Mouse (Mus musculus): ENCODE measurements around the gene Adcy5. TPM values are rescaled to one million over a fixed set of nuclear protein-coding genes. Genes with fewer than 3 reads are reported as not detected.

The Adcy5 gene
- polyA plus RNA-seq, 1 experiment from 2014 or later: 2.0 TPM

- no peak overlapping the region for H3K4me3 ChIP-seq (replicated peaks)
- no peaks in the 10 kb centered on the region for H3K9me3 ChIP-seq
- WGBS: 76% methylated on average over 6 of the region's 6 CpGs
- H3K4me1 ChIP-seq (replicated peaks): peaks cover 5% of the 10 kb centered on the region; the same call in 1 of the 2 replicates
- no peak overlapping the region for H3K4me2 ChIP-seq (replicated peaks)
- H3K27ac ChIP-seq: no peak overlapping the region
- H3K36me3 ChIP-seq: no peaks in the 10 kb centered on the region
- no peak for ATAC-seq
- H3K9ac ChIP-seq: no peak overlapping the region
- no peaks in the 10 kb centered on the region for H3K27me3 ChIP-seq (replicated peaks)
Observed at GRCm38 (mm10) chr16:35139416-35139815, 15.3 kb upstream of the Adcy5 start.

DNA sequence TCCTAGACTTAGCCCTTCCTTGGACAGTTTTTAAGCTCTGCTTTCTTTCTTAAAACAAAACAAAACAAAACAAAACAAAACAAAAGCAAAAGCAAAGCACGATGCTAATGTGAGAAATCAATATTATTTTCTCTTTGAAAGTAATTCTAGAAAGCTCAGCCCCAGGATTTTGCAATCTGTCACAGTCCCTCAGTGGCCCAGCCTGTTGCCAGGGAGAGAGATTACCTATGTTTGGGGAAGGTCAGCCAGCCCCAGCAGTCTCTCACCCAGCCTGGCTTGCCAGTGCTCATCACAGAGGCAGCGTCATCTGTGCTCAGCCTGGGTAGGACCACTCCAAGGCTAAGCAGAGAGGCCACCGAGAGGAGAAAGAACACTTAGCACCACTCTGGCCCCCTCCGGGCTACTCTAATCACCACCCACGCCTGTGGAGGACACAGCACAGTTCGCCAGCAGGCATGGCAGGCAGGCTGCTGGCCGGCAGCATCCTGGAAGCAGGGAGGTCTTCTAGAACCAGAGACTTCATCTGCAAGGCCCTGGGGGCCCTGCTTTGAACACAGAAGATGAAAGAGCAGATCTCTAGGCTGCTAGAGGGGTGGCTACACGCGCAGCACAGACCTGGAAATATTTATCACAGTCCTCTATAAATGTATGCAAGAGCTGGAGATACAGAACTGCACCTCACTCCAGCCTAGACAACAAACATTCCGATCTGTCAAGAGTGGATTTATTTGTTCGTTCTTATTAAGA is 14.6 kb upstream of the Adcy5 start:
- H3K27ac ChIP-seq: 0 out of 2 replicates have a peak overlapping the region, but pooled peaks have one; percentile 17
- no peaks in the 10 kb centered on the region for H3K27me3 ChIP-seq (replicated peaks)
- H3K9ac ChIP-seq: no peak overlapping the region
- no peaks in the 10 kb centered on the region for H3K36me3 ChIP-seq
- H3K4me2 ChIP-seq (replicated peaks): peak overlapping the region; percentile 28
- H3K4me3 ChIP-seq (replicated peaks): no peak overlapping the region
- WGBS: 17% methylated on average over 11 of the region's 11 CpGs
- no peaks in the 10 kb centered on the region for H3K9me3 ChIP-seq
- H3K4me1 ChIP-seq (replicated peaks): peaks cover 5% of the 10 kb centered on the region; the same call in 1 of the 2 replicates
- ATAC-seq: peak; percentile 43; the same call in 1 of the 2 replicates

- no peak overlapping the region for H3K27ac ChIP-seq
- H3K9ac ChIP-seq: no peak overlapping the region
- H3K9me3 ChIP-seq: no peaks in the 10 kb centered on the region
- H3K27me3 ChIP-seq (replicated peaks): no peaks in the 10 kb centered on the region
- ATAC-seq: no peak
- H3K4me3 ChIP-seq (replicated peaks): no peak overlapping the region
- no peaks in the 10 kb centered on the region for H3K36me3 ChIP-seq
- peaks cover 5% of the 10 kb centered on the region; the same call in 1 of the 2 replicates for H3K4me1 ChIP-seq (replicated peaks)
- 35% methylated on average over 9 of the region's 9 CpGs for WGBS
- H3K4me2 ChIP-seq (replicated peaks): peak overlapping the region; percentile 28; the same call in 1 of the 2 replicates
Observed at GRCm38 (mm10) chr16:35140620-35140975, 14.1 kb upstream of the Adcy5 start.

DNA sequence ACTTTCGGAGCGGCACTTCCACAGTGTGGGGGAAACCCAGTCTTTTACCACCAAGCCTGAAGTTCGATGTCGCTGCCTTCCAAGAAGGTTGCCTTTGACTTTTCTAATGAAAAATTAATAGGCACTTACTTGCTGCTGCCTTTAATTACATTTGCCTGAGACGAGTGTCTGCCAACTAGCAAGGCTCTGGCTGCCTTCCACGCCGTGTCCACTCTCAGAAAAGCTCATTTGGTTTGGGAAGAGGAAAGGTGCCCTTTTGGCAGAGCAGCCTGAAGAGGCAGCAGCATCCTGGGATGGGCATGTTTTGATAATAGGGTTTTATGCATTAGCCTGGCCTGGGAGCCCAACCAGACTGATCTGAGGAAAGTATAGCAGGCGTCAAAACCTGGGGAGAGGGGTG is 12.8 kb upstream of the Adcy5 start:
- Histone ChIP-seq H3K9ac (no peak overlapping the region), H3K27ac (no peak overlapping the region), H3K9me3 (no peaks in the 10 kb centered on the region), H3K27me3 (replicated peaks) (no peaks in the 10 kb centered on the region), H3K4me2 (replicated peaks) (no peak overlapping the region), H3K4me3 (replicated peaks) (no peak overlapping the region), H3K4me1 (replicated peaks) (peaks cover 5% of the 10 kb centered on the region; the same call in 1 of the 2 replicates), H3K36me3 (no peaks in the 10 kb centered on the region)
- 78% methylated on average over 8 of the region's 8 CpGs for WGBS
- no peak for ATAC-seq

- no peak overlapping the region for H3K9ac ChIP-seq
- H3K27me3 ChIP-seq (replicated peaks): no peaks in the 10 kb centered on the region
- 26% methylated on average over 4 of the region's 4 CpGs for WGBS
Observed at GRCm38 (mm10) chr16:35146153-35146552, 8.5 kb upstream of the Adcy5 start.

DNA sequence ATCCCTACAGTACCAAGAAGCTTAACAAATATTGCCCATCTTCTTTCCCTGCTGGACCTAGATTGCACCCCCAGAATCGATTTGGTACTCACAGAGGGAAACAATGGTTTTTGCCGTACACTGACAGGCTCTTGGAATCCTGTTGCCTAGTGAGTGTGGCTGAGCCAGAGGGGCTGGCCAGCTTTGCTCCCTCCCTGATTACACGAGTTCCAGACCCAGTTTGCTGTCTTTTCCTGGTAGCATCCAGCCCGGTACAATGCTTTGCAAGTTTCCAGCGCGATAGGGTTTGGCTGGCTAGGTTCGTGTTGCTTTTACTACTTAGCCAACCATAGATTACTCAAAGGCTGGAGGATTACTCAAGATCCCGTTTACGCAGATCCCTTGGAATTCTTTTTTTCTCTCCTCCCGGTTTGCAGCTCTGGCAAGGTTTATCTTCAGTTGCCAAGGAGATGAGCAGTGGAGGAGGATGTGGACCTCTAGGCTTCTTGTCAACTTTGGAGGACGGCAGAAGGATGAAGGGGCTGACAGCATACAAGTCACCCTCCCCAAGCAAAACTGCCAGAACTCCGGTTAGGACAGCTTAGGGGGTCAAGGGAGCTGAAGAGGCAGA is 1.4 kb upstream of the Adcy5 start:
- Histone ChIP-seq H3K36me3 (no peaks in the 10 kb centered on the region), H3K27ac (no peak overlapping the region), H3K9ac (no peak overlapping the region), H3K9me3 (no peaks in the 10 kb centered on the region), H3K4me2 (replicated peaks) (peak overlapping the region; percentile 98; the same call in 1 of the 2 replicates), H3K4me3 (replicated peaks) (no peak overlapping the region), H3K27me3 (replicated peaks) (peaks cover 56% of the 10 kb centered on the region), H3K4me1 (replicated peaks) (peaks cover 30% of the 10 kb centered on the region)
- ATAC-seq: no peak
- 7% methylated on average over 12 of the region's 12 CpGs for WGBS

More at GRCm38 (mm10) chr16:35146153-35146552, 8.5 kb upstream of the Adcy5 start:
- H3K9me3 ChIP-seq: no peaks in the 10 kb centered on the region
- H3K4me1 ChIP-seq (replicated peaks): no peaks in the 10 kb centered on the region
- no peaks in the 10 kb centered on the region for H3K36me3 ChIP-seq
- no peak overlapping the region for H3K4me3 ChIP-seq (replicated peaks)
- ATAC-seq: no peak
- H3K27ac ChIP-seq: no peak overlapping the region
- H3K4me2 ChIP-seq (replicated peaks): no peak overlapping the region

DNA sequence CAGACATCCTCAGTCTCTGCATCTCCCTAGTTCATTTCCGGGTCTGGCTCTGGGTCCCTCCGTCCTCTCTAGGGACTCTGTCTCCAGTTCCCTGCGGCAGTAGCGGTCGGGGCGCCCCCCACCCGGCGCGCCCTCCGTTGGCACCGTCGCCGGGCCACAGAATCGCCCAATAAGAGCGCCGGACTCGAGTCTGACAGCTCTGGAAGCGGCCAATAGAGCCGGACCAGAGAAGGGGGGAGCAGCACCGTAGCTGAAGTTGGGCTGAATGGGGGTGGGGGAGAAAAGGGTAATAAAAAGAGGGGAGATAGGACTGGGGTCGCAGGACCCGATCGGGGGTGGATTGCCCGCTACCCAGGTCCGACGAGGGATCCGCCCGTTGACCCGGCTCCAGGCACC is 434 bp upstream of the Adcy5 start:
- no peaks in the 10 kb centered on the region for H3K9me3 ChIP-seq
- no peaks in the 10 kb centered on the region for H3K36me3 ChIP-seq
- peak overlapping the region; percentile 98 for H3K4me2 ChIP-seq (replicated peaks)
- H3K27me3 ChIP-seq (replicated peaks): peaks cover 56% of the 10 kb centered on the region
- peak overlapping the region; percentile 74 for H3K4me3 ChIP-seq (replicated peaks)
- 0% methylated on average over 29 of the region's 29 CpGs for WGBS
- H3K9ac ChIP-seq: peak overlapping the region; percentile 73
- peak; percentile 57 for ATAC-seq
- peaks cover 30% of the 10 kb centered on the region for H3K4me1 ChIP-seq (replicated peaks)
- H3K27ac ChIP-seq: peak overlapping the region; percentile 80

GRCm38 (mm10) chr16:35155391-35156305 is 971 bp downstream of the Adcy5 start:
- WGBS: 1% methylated on average over 80 of the region's 87 CpGs
- peak; percentile 58 for ATAC-seq
- peaks cover 56% of the 10 kb centered on the region for H3K27me3 ChIP-seq (replicated peaks)
- peak overlapping the region; percentile 74 for H3K4me3 ChIP-seq (replicated peaks)
- peaks cover 36% of the 10 kb centered on the region for H3K4me1 ChIP-seq (replicated peaks)
- peak overlapping the region; percentile 73 for H3K9ac ChIP-seq
- H3K4me2 ChIP-seq (replicated peaks): peak overlapping the region; percentile 98
- H3K27ac ChIP-seq: peak overlapping the region; percentile 80
- H3K9me3 ChIP-seq: no peaks in the 10 kb centered on the region
- no peaks in the 10 kb centered on the region for H3K36me3 ChIP-seq

GRCm38 (mm10) chr16:35156306-35156695 is 1.6 kb downstream of the Adcy5 start:
- Histone ChIP-seq H3K4me1 (replicated peaks) (peaks cover 40% of the 10 kb centered on the region), H3K4me2 (replicated peaks) (peak overlapping the region; percentile 98), H3K36me3 (no peaks in the 10 kb centered on the region), H3K9ac (peak overlapping the region; percentile 73), H3K27ac (0 out of 2 replicates have a peak overlapping the region, but pooled peaks have one; percentile 80), H3K27me3 (replicated peaks) (peaks cover 56% of the 10 kb centered on the region), H3K4me3 (replicated peaks) (peak overlapping the region; percentile 74), H3K9me3 (no peaks in the 10 kb centered on the region)
- 3% methylated on average over 48 of the region's 48 CpGs for WGBS
- peak; percentile 11; the same call in 1 of the 2 replicates for ATAC-seq

DNA sequence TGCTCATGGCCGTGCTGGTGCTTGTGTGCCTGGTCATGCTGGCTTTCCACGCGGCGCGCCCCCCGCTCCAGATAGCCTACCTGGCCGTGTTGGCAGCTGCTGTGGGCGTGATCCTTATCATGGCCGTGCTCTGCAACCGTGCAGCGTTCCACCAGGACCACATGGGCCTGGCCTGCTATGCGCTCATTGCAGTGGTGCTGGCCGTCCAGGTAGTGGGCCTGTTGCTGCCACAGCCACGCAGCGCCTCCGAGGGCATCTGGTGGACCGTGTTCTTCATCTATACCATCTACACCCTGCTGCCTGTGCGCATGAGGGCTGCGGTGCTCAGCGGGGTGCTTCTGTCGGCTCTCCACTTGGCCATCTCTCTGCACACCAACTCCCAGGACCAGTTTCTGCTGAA is 2.2 kb downstream of the Adcy5 start:
- Histone ChIP-seq H3K4me2 (replicated peaks) (peak overlapping the region; percentile 98), H3K4me1 (replicated peaks) (peaks cover 40% of the 10 kb centered on the region), H3K27me3 (replicated peaks) (peaks cover 56% of the 10 kb centered on the region), H3K9me3 (no peaks in the 10 kb centered on the region), H3K4me3 (replicated peaks) (peak overlapping the region; percentile 74), H3K27ac (no peak overlapping the region), H3K36me3 (no peaks in the 10 kb centered on the region), H3K9ac (0 out of 2 replicates have a peak overlapping the region, but pooled peaks have one; percentile 73)
- 75% methylated on average over 21 of the region's 21 CpGs for WGBS
- ATAC-seq: no peak

- no peak for ATAC-seq
- H3K27me3 ChIP-seq (replicated peaks): peaks cover 36% of the 10 kb centered on the region
- no peak overlapping the region for H3K4me3 ChIP-seq (replicated peaks)
- no peak overlapping the region for H3K4me2 ChIP-seq (replicated peaks)
- no peak overlapping the region for H3K9ac ChIP-seq
- H3K9me3 ChIP-seq: no peaks in the 10 kb centered on the region
- no peaks in the 10 kb centered on the region for H3K36me3 ChIP-seq
- peaks cover 30% of the 10 kb centered on the region for H3K4me1 ChIP-seq (replicated peaks)
- WGBS: 55% methylated on average over 8 of the region's 8 CpGs
- H3K27ac ChIP-seq: no peak overlapping the region
Observed at GRCm38 (mm10) chr16:35159532-35159931, 4.9 kb downstream of the Adcy5 start.

- 76% methylated on average over 4 of the region's 4 CpGs for WGBS
- H3K4me1 ChIP-seq (replicated peaks): peaks cover 29% of the 10 kb centered on the region
- no peak overlapping the region for H3K9ac ChIP-seq
- peaks cover 32% of the 10 kb centered on the region for H3K27me3 ChIP-seq (replicated peaks)
- H3K27ac ChIP-seq: no peak overlapping the region
- H3K36me3 ChIP-seq: no peaks in the 10 kb centered on the region
- no peaks in the 10 kb centered on the region for H3K9me3 ChIP-seq
- H3K4me2 ChIP-seq (replicated peaks): no peak overlapping the region
- no peak for ATAC-seq
- H3K4me3 ChIP-seq (replicated peaks): no peak overlapping the region
Observed at GRCm38 (mm10) chr16:35159991-35160390, 5.3 kb downstream of the Adcy5 start.

All from intestine, embryonic 15.5 days (tissue).